Mouse (Mus musculus): ENCODE measurements around the gene Olfr356.

Olfr356 gene

GRCm38 (mm10) chr2:36936821-36937220, at the start of gene Olfr356:
Gene Olfr356, plus strand, starts transcription at chr2:36937121.
- no peak for DNase-seq

DNA sequence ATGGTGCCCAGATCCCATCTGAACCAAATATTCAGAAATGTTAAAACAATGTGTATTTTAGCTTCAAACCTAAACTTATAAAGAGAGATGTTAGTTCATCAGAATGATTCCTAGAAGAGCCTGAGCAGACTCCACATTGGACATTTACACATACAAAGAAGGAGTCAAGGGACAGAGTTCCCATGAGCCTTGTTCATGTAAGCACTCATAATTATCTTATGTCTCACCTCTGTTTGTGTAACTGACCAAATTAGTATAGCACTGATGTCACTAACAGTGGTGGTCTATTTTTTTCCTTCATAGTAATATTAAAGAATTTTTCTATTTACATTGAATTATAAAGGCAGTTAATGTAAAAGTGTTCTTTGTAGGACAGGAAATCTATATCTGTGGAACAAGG, 44.1 kb upstream of the Olfr356 start, which contains the start of gene Olfr353:
TSS of gene Olfr353 (minus strand) at position 101 of the 400 bp plus-strand sequence.
- DNase-seq, result no peak

DNA sequence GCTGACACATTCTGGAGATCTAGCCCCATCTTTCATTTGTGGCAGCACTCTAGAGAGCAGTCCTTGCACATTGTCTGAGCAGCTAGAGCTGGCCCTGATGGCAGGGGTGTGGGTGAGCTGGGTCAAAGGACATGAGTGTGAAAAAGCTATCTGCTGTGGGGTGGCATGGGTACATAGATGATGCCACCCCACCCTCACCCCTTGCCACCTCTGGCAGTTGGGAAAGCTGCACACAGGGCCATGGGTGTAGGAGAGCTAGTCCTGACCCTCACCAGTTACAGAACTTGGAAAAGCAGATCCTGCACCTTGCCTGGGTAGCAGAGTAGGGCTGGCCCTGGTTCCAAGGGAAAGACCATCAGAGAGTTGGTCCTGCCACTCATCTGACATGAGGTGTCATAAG, 39.8 kb upstream of the Olfr356 start:
- DNase-seq, result no peak

GRCm38 (mm10) chr2:36905380-36905779, 31.5 kb upstream of the Olfr356 start, which contains the start of gene Olfr354:
Gene Olfr354, plus strand, starts transcription at chr2:36905680.
- no peak for DNase-seq

- DNase-seq, result no peak
Measured at GRCm38 (mm10) chr2:36928797-36929196, 8.1 kb upstream of the Olfr356 start, which contains the start of gene Olfr355. Gene Olfr355, minus strand, starts transcription at chr2:36928897.

Data from kidney, postnatal 4 days (tissue).